Mouse (Mus musculus) ES-Bruce4 (cell line): Measurements from ENCODE around the gene B3gnt4.

ENCODE experiments used
- CTCF ChIP-seq: IDR thresholded peaks from one replicate; pipeline ENCODE4 v1.8.1; 2011; ENCODE audit warnings: low read depth, low read length
- POLR2A ChIP-seq: IDR thresholded peaks from one replicate; pipeline ENCODE4 v1.8.1; 2011; ENCODE audit warnings: low read length; ENCODE audit not compliant: insufficient read depth

DNA sequence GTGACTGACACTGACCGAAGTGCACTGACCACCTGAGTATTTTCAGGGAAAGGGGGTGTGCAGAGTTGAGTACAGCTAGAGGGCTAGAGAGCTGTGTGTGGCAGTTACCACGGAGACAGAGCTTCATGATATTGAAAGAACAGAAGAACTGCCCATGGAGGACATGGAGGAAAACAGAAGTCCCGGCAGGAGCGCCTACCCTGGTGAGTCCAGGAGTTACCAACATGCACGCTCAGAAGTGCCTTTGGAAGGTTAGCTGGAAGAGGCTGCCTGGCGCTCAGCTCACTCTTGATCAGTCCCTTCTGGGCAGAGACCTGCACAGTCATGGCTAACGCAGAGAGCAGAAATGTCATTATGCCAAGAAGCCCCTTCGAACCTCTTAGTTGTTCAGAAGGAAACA lies 19.8 kb downstream of the B3gnt4 start:
- TF ChIP-seq POLR2A: no peak
- no peak for TF ChIP-seq CTCF
